Mouse (Mus musculus) thymus, adult 2 months (tissue): ENCODE results near the gene Chid1. TPM values are rescaled to one million over a fixed set of nuclear protein-coding genes. Genes with fewer than 3 reads are reported as not detected.

Experiments used
- DNase-seq: peaks from one replicate; pipeline ENCODE4 v3.0.0; 2021
- H3K27ac ChIP-seq: fragments of 200-500 bp; 2 replicates; pipeline ENCODE4 v1.5.1; 2012; ENCODE audit warnings: low read length, control low read depth; ENCODE audit not compliant: control insufficient read depth, insufficient read depth
- H3K27me3 ChIP-seq: fragments of 200-500 bp; 2 replicates; pipeline ENCODE4 v1.6.1; 2012; ENCODE audit warnings: mild to moderate bottlenecking, low read length, moderate library complexity, mixed read lengths; ENCODE audit not compliant: control insufficient read depth, insufficient read depth
- H3K36me3 ChIP-seq: fragments of 200-500 bp; 2 replicates; pipeline ENCODE4 v1.6.1; 2012; ENCODE audit warnings: mild to moderate bottlenecking, low read length, moderate library complexity; ENCODE audit not compliant: control insufficient read depth, insufficient read depth
- H3K4me1 ChIP-seq: fragments of 200-500 bp; replicated peaks from 2 replicates; pipeline ENCODE4 v1.6.1; 2012; ENCODE audit warnings: low read length; ENCODE audit not compliant: control insufficient read depth, insufficient read depth
- H3K4me3 ChIP-seq: fragments of 200-500 bp; 2 replicates; pipeline ENCODE4 v1.5.1; 2012; ENCODE audit warnings: mild to moderate bottlenecking, low read length, control low read depth, moderate library complexity; ENCODE audit not compliant: control insufficient read depth, insufficient read depth
- CTCF ChIP-seq: fragments of 200-500 bp; IDR thresholded peaks from 2 replicates; pipeline ENCODE4 v1.5.1; 2012; ENCODE audit warnings: mild to moderate bottlenecking, control low read depth, low read length, moderate library complexity, borderline replicate concordance; ENCODE audit not compliant: control insufficient read depth, poor library complexity, insufficient read depth; ENCODE audit errors: extremely low read depth
- POLR2A ChIP-seq: fragments of 200-500 bp; IDR thresholded peaks from 2 replicates; pipeline ENCODE4 v1.6.1; 2012; ENCODE audit warnings: mild to moderate bottlenecking, low read length, control low read depth, moderate library complexity; ENCODE audit not compliant: control insufficient read depth, poor library complexity, insufficient read depth; ENCODE audit errors: extremely low read depth
- WGBS: fragments of 180-500 bp; shearing (Covaris S2); methylation state at CpG from one replicate; pipeline ENCODE4 v1.1.7; 2018; 5-methylcytosine and 5-hydroxymethylcytosine counted together
- polyA plus RNA-seq: library from polyadenylated mRNA; depleted of rRNA; stranded (reverse); fragments of >200 nt; gene quantifications from 2 replicates; pipeline ENCODE4 v1.2.3, GENCODE M21; 2012

Chid1 gene
- polyA plus RNA-seq, 1 experiment: 36.8 TPM

- DNase-seq: no peak
- H3K27ac ChIP-seq: no peak overlapping the region
These were observed 75.0 kb downstream of the Chid1 start for GRCm38 (mm10) chr7:141464603-141465201.

GRCm38 (mm10) chr7:141463824-141464602 is 75.6 kb downstream of the Chid1 start:
- H3K4me3 ChIP-seq: no peak overlapping the region
- DNase-seq: no peak
- H3K4me1 ChIP-seq: peaks cover 28% of the 10 kb centered on the region
- 50% methylated on average over 12 of the region's 12 CpGs for WGBS
- TF ChIP-seq POLR2A (no peak), CTCF (no peak)
- no peaks in the 10 kb centered on the region for H3K36me3 ChIP-seq
- H3K27me3 ChIP-seq: peaks cover 2% of the 10 kb centered on the region; the same call in 1 of the 2 replicates
- H3K27ac ChIP-seq: no peak overlapping the region

More at GRCm38 (mm10) chr7:141464603-141465201, 75.0 kb downstream of the Chid1 start:
- Histone ChIP-seq H3K4me3 (no peak overlapping the region), H3K36me3 (no peaks in the 10 kb centered on the region), H3K4me1 (peaks cover 30% of the 10 kb centered on the region), H3K27me3 (peaks cover 2% of the 10 kb centered on the region; the same call in 1 of the 2 replicates)
- TF ChIP-seq POLR2A (no peak), CTCF (no peak)
- 11% methylated on average over 38 of the region's 38 CpGs for WGBS

- Histone ChIP-seq H3K36me3 (no peaks in the 10 kb centered on the region), H3K27me3 (peaks cover 2% of the 10 kb centered on the region; the same call in 1 of the 2 replicates)
These were observed 77.3 kb downstream of the Chid1 start for GRCm38 (mm10) chr7:141462333-141462821.

GRCm38 (mm10) chr7:141461521-141462332 is 77.9 kb downstream of the Chid1 start:
- Histone ChIP-seq H3K4me3 (peak overlapping the region; percentile 12; the same call in 1 of the 2 replicates), H3K27me3 (peaks cover 2% of the 10 kb centered on the region; the same call in 1 of the 2 replicates), H3K36me3 (no peaks in the 10 kb centered on the region), H3K27ac (no peak overlapping the region), H3K4me1 (peaks cover 11% of the 10 kb centered on the region)
- 10% methylated on average over 58 of the region's 59 CpGs for WGBS
- 0 out of 2 replicates have a peak, but pooled peaks have one; percentile 28 for TF ChIP-seq CTCF
- no peak for TF ChIP-seq POLR2A
- no peak for DNase-seq

More at GRCm38 (mm10) chr7:141462333-141462821, 77.3 kb downstream of the Chid1 start:
- no peak for TF ChIP-seq POLR2A
- no peak for DNase-seq
- Histone ChIP-seq H3K4me1 (peaks cover 14% of the 10 kb centered on the region), H3K4me3 (no peak overlapping the region), H3K27ac (no peak overlapping the region)
- WGBS: 59% methylated on average over 5 of the region's 5 CpGs

- Histone ChIP-seq H3K4me1 (peaks cover 19% of the 10 kb centered on the region), H3K4me3 (peak within 1 kb of the TSS; percentile 12; the same call in 1 of the 2 replicates), H3K27me3 (peaks cover 2% of the 10 kb centered on the region; the same call in 1 of the 2 replicates), H3K27ac (no peak within 1 kb of the TSS), H3K36me3 (no peaks in the 10 kb centered on the region)
- TF ChIP-seq CTCF: no peak
- 88% methylated on average over 15 of the region's 15 CpGs for WGBS
- DNase-seq: no peak
These were observed 79.1 kb downstream of the Chid1 start, which contains the start of gene Cracr2b for GRCm38 (mm10) chr7:141460391-141461113. TSS of gene Cracr2b (plus strand) at chr7:141461094.
